Comparison of ENCODE assay signal across 8 mouse cellular contexts in the genomic region with DNA sequence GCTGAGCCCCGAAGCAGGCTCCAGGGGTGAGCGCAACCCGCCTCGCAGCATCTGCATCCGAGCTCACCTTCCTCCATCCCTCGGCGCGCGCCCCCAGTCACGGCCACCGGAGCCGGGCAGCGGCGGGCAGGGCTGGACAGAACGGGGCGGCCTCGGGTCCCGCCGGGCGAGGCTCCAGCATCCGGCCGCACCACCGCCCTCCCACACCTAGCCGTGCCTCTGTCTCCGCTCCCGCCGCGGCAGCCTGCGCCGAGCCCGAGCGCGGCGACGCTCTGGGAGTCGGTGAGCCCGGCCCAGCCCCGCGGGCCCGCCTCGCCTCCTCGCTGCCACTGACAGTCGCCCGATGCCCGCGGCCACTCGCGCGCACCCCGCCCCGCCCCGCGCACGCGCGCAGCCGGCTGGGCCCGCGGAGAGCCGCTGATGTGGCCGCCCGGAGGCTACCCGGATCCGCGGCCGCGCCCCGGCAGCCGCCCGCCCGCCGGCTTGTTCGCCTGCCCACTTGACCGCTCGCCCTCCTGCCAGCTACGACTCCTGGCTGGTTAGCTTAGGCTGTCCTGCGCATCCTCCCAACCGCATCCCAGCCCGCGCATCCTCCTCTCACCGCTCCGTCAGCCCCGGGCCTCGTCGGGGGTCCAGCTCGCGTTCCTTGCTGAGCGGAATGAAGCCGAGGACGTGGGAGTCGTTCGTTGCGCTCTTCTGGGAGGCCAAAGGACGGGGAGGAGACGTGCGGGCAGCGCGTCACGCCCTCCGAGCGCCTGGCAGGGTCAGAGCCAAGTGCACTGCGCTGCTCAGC. TPM values are rescaled to one million over a fixed set of nuclear protein-coding genes. Genes with fewer than 3 reads are reported as not detected.
A peak's percentile ranks its signal among the peaks of the same experiment; 100 is the strongest.
DNase-seq lines count a peak whose midpoint lies in the region; ATAC-seq lines count a peak whose summit lies in the region.

TSS of gene Slc41a2 (minus strand) at position 724 of the 793 bp plus-strand sequence.

- peak within 1 kb of the TSS; percentile 66 for H3K4me2 ChIP-seq in hindbrain, embryonic 15.5 days

- peaks cover 43% of the 10 kb centered on the region for H3K79me2 ChIP-seq in macrophage (ENCODE audit: inconsistent target)

- no peaks in the 10 kb centered on the region for H3K36me3 ChIP-seq in hindbrain, embryonic 15.5 days
- H3K36me3 ChIP-seq in macrophage (ENCODE audit: inconsistent target) = no peaks in the 10 kb centered on the region

- DNase-seq in adrenal gland, adult 18-20 months (ENCODE audit: low spot score in 2 of 2) = peak; percentile 82 to 84
- DNase-seq in cerebellum, postnatal 4 days (ENCODE audit: low spot score in 2 of 2) = peak; percentile 38 to 64
- peak; percentile 35 to 42 for DNase-seq in gastrocnemius, adult 8-10 months (ENCODE audit: low spot score in 2 of 2)
- DNase-seq in left cerebral cortex, adult 18-20 months (ENCODE audit: low spot score in 2 of 2) = peak; percentile 66 to 81
- DNase-seq in retina, postnatal 7 days (ENCODE audit: low read depth, low spot score) = peak; percentile 61
- peak; percentile 50 for DNase-seq in yolk sac, embryonic 10.5 days (ENCODE audit: low spot score)

- H3K27ac ChIP-seq in hindbrain, embryonic 15.5 days (replicated peaks) = peak within 1 kb of the TSS; percentile 88
- H3K27ac ChIP-seq in macrophage = peak within 1 kb of the TSS; percentile 58

- H3K9me3 ChIP-seq in hindbrain, embryonic 15.5 days = no peaks in the 10 kb centered on the region

- H3K4me1 ChIP-seq in hindbrain, embryonic 15.5 days (replicated peaks) = peaks cover 12% of the 10 kb centered on the region; the same call in 1 of the 2 replicates

- H3K4me3 ChIP-seq in hindbrain, embryonic 15.5 days = peak within 1 kb of the TSS; percentile 90
- peak within 1 kb of the TSS; percentile 33 for H3K4me3 ChIP-seq in macrophage (ENCODE audit: inconsistent target)

- WGBS in hindbrain, embryonic 15.5 days = under 1% methylated on average over 72 of the region's 102 CpGs
- WGBS in macrophage (ENCODE audit: missing documents) = under 1% methylated on average over 66 of the region's 102 CpGs

- ATAC-seq in hindbrain, embryonic 15.5 days (ENCODE audit: low FRiP score, low read depth) = peak; percentile 94

- H3K27me3 ChIP-seq in hindbrain, embryonic 15.5 days = 0 out of 2 replicates have a peak, but pooled peaks cover 9% of the 10 kb centered on the region

- peak within 1 kb of the TSS; percentile 97 for H3K9ac ChIP-seq in hindbrain, embryonic 15.5 days

RNA-seq across cellular contexts. Expression of gene Slc41a2, which starts in this region (rescaled TPM):
- 1 to 10 TPM; 8.3 to 9.6 TPM for total RNA-seq in adrenal gland, adult 18-20 months (2021)
- under 1 TPM; 0.35 to 0.76 (median 0.36) TPM for total RNA-seq in gastrocnemius, adult 8-10 months (2022)
- 10.7 and 12.4 TPM in 2 replicates for polyA plus RNA-seq in hindbrain, embryonic 15.5 days (2015; fragmentation: Nextera tagmentation; extraction: Ambion mirVana)
- total RNA-seq in left cerebral cortex, adult 18-20 months (2021) = 10 to 100 TPM; 25.4 to 26.8 TPM
- 100 to 1,000 TPM in 6 of 26 experiments, 10 to 100 TPM in 20; 34.9 to 224 (median 71.5) TPM for total RNA-seq in macrophage (2018; cell fraction: chromatin; rRNA removed)
- 10 to 100 TPM; 17.6 to 37.8 (median 23.1) TPM for total RNA-seq in macrophage (2018; cell fraction: cytosol; rRNA removed)
- 100 to 1,000 TPM in 1 of 26 experiments, 10 to 100 TPM in 25; 28.8 to 138 (median 41.8) TPM for total RNA-seq in macrophage (2018; cell fraction: nucleus; rRNA removed)
- polyA plus RNA-seq in macrophage (2018) = 15.4 to 19.3 TPM (median 15.9 TPM) in 3 replicates

Comparison
In these comparisons a context has a peak if more than half of its experiments do, and no peak if none do; other contexts are left out.
1. Peak in every context shown above with its lines: DNase-seq, ATAC-seq, H3K4me3 ChIP-seq and H3K27ac ChIP-seq.
2. RNA of gene Slc41a2 (total RNA-seq): 25.4 to 26.8 TPM in left cerebral cortex, adult 18-20 months and 8.3 to 9.6 TPM in adrenal gland, adult 18-20 months; 0.35 to 0.76 TPM in gastrocnemius, adult 8-10 months; every median in the first group is over 4 times any median in the second.
3. Peak in DNase-seq in gastrocnemius, adult 8-10 months; RNA of the gene not detected or under 1 TPM.